Mouse (Mus musculus): ENCODE results near the gene Mfsd9. TPM values are rescaled to one million over a fixed set of nuclear protein-coding genes. Genes with fewer than 3 reads are reported as not detected.

Gene Mfsd9
- 3.6 TPM for polyA plus RNA-seq (2017; shearing (Covaris generic))

GRCm38 (mm10) chr1:40790324-40791141 lies at the start of gene Mfsd9:
Gene Mfsd9, minus strand, starts transcription at chr1:40790687.

GRCm38 (mm10) chr1:40805351-40805750 lies 14.9 kb upstream of the Mfsd9 start, which contains the start of gene Tmem182:
Gene Tmem182, plus strand, starts transcription at chr1:40805601.

Other genes with a start within 250 kb of the Mfsd9 start
- gene Slc9a4, start 210.6 kb downstream of the Mfsd9 start, polyA plus RNA-seq (2017; shearing (Covaris generic)): not detected
- gene Slc9a2, start 110.1 kb downstream of the Mfsd9 start, polyA plus RNA-seq (2017; shearing (Covaris generic)): not detected
- gene Tmem182, start 14.9 kb upstream of the Mfsd9 start, polyA plus RNA-seq (2017; shearing (Covaris generic)): not detected

All from CD4-positive, CD25-positive, alpha-beta regulatory T cell, adult 9 weeks (primary cell).